Mouse (Mus musculus): ENCODE results near the gene Ceacam16.
A peak's percentile ranks its signal among the peaks of the same experiment; 100 is the strongest.

The Ceacam16 gene

DNA sequence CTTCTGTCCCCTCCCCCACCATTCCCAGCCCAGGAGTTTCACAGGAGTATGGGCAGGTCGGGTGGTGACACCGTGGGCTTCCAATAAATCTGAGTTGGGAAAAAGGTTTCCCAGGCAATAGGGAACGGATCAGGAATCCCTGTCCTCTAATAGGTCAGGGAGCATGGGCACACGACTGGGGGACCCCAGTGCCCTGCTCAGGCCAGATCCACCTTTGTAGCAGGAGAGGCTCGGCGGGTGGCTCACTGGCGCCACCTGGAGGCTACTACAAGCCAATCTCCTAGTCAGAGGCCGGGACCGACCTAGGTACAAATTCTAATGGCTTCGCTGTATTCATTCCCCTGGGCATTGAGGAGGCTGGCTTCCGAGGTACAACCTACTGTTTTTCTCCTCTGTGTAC, 17.5 kb downstream of the Ceacam16 start:
- DNase-seq (ENCODE audit: low spot score) = no peak

DNA sequence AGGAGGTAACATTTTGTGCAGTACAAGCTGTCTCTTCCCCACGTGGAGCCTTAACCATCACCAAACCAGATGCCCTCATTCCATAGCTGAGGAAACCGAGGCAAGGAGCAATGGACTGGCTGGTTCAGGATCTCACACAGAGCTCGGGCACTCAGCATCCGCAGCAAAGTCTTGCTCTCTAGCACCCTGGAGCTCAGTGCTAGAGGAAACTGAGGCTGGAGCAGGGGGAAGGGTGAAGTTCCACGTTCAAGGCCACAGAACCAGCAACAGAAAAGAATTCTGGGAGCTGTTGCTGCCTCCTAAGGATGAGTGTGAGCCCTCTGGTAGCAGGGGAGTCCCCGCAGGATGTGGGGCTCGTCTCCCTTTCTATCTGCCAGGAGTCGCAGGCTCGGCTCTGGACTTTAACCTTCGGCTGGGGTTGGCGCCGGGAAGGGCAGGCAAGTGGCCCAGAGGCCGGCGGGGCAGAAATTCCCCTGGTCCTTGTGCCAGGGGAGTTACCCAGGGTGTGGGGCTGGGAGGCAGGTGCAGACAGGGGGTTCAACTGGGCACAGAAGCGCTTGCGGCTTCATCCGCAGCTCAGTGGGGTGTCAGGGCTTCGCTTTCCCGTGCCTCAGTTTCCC, 18.1 kb downstream of the Ceacam16 start:
- no peak for DNase-seq (ENCODE audit: low spot score)

DNA sequence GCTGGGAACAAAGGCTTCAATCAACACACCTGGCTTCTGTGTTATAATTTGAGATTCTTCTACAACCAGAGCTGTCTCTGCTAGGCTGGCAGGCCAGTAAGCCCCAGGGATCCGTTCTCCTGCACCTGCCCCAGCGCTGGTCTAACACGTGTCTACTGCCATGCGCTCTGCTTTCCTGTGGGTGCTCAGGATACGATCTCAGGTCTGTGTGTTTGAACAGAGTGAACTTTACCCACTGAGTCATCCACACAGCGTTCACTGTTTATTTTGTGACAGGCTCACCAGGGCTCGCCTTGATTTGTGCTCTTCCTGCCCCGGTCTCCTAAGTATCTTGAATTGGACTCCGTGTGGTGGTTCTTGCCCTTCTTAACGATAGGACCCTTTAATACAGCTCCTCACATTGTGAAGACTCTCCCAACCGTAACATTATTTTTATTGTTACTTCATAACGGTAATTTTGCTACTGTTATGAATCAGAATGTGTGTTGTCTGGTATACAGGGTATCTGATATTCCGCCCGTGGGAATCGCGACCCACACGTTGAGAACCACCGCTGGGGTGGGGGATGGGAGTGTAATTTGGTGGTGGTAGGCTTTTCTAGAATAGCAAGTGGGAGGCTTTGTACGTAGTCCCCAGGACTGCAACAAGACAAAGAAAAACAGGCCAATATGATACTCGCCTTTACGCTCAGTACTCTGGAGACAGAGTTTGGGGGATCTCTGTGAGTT, 19.2 kb downstream of the Ceacam16 start:
- no peak for DNase-seq (ENCODE audit: low spot score)

DNA sequence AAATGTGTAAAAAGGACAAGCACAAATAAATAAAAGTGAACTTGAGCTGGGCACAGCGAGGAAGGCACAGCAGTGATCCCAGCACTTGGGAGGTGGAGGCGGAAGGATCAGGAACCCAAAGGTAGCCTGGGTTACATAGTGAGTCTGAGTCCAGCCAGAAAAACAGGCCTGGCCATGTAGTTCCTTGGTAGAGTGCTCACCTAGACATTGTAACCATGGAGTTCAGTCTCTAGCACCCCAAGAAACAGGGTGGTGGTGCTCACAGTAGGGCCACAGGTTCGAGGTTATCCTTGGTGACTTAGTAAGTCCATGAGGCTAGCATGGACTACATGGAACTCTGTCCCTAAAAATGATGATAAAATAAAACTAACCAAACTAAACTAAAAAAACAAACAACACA, 20.2 kb downstream of the Ceacam16 start:
- DNase-seq (ENCODE audit: low spot score) = no peak

DNA sequence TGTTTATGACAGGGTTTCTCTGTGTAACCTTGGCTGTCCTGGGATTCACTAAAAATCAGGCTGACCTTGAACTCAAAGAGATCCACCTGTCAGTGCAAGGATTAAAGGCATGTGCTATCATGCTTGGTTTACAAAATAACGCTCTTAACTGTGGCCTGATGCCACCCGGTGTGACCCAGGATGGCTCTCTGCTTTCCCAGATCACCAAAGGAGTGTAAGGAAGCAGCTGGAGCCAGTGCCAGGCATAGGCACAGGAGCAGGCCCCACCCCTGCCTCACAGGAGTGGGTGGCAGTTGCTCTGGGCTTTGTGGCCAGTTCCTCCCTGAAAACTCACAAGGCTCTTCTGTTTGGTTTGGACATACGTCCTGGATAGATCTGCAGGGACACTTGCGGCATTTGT, 20.7 kb downstream of the Ceacam16 start:
- no peak for DNase-seq (ENCODE audit: low spot score)

DNA sequence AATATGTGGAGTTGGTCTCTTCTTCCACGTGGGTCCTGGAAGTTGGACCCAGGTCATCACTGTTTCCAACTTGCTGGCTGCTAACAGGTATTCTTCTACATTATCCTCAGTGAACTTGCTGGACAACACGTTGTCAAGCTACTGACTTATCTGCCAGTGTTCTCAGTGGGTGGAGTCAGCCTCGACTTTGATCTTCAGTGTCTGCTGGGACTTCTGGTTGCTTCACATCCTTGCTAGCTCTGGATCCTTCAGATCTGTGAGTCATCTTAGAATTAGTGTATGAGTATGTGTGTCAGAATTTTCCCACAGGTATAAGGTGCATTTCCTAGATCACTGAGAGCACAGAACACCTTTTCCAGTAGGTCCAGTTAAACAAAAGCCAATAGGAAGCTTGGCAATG, 24.3 kb downstream of the Ceacam16 start:
- DNase-seq (ENCODE audit: low spot score) = no peak

DNA sequence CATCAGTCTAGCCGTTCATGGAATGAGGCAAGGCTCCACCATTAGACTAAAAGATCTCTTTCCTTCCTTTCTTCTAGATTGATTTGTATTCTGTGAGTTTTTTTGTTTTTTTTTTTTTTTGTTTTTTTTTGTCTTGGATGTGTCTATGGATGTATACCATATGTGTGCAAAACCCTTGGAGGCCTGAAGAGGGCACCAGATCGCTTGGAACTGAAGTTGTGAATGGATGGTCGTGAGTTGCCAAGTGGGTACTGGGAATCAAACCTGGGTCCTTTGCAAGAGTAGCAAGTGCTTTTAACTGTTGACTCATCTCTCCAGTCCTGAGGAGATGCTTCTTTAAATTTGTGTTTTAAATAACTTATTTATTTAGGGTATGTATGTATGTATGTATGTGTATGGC, 27.0 kb downstream of the Ceacam16 start:
- no peak for DNase-seq (ENCODE audit: low spot score)

DNA sequence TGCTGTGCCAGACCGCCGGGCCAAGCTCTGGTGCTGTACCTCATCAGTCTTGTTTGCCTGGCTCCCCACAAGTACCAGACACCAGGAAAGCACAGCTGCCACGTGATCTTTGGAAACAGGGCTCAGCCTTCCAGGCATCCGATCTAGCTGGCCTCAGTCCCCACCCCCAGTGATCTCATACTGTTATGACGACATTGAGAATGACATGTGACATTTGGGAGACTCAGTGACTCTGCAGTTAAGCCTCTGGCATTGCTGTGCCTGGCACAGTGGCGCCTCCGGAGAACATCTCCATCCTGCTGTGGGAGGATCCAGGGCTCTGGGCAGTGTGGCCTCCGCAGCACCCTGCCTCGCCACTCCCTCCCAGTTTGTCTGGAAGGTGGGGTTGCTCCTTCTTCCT, 29.3 kb downstream of the Ceacam16 start:
- DNase-seq (ENCODE audit: low spot score) = no peak

DNA sequence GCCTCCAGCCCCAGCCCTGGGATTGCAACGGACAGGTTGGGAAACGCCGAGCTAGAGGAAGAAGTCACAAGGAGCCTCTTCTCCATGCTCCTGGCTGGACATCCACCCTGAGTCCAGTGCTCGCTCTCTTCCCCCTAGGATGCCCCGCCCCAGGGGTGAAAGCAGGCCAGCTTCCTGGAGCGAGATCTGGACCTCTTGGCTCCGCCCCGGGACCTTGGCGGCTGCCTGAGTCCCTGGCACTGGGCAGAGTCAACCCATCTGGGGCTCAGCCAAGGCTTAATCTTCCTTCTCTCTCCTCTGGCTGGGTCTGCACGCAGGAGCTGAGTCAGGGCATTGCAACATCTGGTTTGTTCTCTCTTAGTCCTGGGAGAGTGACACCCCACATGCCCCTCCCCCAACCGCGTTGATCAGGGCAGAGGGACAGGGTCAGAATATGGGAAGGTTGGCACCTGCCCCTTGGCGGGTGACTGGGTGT, 30.4 kb downstream of the Ceacam16 start:
- peak; percentile 48 for DNase-seq (ENCODE audit: low spot score)

DNA sequence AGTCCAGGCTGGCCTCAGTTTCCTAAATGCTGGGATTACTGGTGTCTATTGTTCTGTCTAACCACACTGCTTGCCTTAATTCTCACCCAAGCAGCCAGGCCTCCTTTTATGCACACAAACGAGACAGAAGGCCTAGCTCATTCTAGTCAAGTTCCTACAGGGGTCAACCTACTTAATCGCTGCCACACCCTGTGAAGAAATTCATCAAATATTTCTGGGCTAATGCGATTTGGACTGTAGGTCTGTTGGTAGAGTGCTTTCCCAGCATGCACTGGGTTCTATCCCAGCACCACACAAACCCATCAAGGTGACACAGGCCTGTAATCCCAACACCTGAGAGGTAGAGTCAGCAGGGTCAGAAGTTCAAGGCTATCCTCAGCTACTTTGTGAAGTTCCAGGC, 31.4 kb downstream of the Ceacam16 start:
- no peak for DNase-seq (ENCODE audit: low spot score)

DNA sequence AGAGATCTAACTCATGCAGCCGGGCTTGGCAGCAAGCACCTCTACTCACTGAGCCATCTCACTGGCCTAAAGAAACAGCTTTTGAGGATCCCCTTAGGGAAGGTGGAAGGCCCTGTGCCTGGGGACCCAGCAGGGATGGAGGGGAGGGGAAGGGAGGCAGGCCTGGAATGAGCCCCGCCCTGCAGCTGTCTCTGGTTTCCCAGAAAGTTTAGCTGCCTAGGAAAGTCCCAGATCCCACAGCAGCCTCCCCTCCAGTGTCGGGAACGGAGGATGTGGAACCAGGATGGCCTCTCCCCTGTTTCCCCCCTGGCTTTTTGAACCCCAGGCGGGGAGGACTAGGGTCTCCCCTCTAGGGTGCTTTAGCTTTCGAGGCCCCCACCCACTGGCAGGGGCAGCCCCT, 34.3 kb downstream of the Ceacam16 start:
- DNase-seq (ENCODE audit: low spot score) = no peak

DNA sequence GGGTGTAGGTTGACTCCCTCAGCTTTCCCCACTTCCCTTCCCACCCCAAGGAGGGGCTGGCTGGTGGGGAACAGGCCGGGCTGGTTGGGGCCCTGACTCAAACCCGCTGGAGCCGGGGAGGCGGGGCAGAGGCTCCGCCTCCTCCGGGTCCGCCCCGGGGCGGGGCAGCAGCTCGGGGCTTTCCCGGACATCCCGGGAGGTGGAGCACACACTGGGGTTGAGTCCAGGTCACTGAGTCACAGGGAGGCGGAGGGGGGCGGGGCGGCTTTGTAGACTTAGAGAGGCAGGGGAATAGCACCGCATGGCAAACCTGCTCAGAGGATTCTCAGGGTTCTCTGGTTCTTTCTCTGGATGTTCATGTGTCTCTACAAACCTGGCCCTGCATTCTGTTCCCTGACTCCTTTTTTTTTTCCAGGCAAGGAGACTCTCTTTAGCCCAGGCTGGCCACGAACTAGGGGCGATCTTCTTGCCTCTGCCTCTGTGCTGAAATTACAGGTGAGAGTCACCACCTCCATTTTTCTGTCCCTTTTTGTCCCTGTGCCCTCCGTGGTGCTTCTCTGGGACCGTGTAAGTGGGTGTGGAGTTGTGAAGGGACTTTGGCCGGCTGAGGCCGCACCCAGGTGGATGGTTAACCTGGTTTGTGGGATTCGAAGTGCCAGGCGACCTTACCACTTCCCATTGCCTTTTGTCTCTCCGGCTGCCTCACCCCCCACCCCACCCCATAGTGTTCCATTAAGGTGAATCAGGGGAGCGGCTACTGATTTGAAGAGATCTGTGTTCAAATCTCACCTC, 36.7 kb downstream of the Ceacam16 start:
- DNase-seq (ENCODE audit: low spot score) = no peak

DNA sequence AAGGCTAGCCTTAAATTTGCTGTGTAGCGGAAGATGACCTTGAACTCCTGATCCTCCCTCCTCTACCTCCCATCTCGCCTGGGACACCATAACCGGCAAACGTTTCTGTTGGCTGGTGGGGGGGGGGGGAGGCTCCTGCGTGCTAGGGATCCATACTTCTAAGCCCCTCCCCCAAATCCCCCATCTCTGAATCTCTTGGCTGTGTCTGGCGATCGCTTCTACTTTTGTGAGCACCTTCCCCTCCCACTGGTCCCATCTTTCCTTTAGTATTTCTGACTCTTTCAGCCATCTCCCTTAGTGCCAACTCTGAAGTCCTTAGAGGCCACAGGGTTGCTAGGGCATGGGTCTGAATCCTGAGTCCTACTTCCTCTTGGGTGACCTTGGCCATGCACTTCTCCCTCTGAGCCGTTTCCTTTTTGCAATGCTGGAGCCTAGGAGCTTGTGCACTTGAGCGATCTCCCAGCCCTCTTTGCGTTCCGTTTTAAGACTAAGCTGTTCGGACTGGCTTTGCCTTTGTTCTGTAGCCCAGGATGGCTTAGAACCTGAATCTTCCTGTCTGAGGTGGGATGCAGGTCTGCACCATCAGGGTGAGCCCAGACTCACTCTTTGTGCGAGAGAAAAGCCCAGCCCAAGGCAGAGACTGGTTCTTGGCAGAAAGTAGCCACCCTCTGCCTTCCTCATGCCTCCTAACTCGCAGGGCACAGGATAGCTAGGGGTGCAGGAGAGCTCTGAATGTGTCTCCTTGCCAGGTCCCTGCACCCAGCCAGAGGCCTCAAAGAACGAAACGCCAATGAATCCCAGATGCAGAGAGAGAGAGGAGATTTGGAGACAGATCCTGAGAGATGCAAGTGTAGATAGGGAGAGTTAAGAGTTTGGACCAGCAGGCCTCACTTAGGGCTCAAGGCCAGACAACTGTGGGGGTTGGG, 37.6 kb downstream of the Ceacam16 start:
- DNase-seq (ENCODE audit: low spot score) = no peak

DNA sequence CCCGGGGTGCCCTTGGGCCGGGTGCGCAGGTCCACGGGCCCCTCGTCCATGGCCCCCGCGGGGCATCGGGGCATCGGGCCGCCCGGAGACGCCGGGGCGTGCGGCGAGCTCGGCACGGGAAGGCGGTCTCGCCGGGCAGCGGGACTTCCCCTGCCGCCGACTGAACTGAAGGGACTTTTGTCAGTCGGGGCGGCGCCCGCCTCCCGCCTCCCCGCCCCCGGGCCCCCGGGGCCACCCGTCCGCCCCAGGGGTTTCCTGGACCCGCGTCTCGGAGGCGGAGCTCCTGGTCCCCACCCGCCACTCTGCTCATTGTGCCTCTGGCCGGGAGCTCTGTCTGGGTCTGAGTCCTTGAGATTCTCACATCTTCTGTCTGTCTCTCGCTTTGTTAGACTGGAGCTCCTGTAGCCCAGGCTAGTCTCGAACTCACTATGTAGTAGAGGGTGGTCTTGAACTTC, 38.5 kb downstream of the Ceacam16 start, which contains the start of gene Bcl3:
Bcl3 (minus strand) TSS at position 167 of the 455 bp plus-strand sequence.
- no peak for DNase-seq (ENCODE audit: low spot score)

DNA sequence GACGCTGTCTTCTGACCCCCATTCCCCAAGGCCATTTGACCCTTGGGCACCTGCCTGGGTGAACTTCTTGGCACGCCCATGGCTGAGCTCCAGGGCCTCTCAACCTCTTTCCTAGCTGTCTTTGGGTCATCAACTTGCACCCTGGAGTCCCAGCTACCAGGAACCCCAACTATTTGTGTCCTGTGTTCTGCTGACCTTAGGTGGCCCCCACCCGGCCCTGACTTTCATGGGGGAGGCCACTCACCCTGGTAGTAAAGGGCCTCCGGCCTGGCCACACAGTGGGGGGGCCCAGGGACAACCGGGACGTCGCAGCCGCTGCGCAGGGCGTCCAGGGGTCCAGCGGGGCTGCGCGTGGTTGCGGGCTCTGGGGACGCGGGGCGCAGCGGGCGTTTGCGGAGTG, 38.9 kb downstream of the Ceacam16 start:
- DNase-seq (ENCODE audit: low spot score) = no peak

DNA sequence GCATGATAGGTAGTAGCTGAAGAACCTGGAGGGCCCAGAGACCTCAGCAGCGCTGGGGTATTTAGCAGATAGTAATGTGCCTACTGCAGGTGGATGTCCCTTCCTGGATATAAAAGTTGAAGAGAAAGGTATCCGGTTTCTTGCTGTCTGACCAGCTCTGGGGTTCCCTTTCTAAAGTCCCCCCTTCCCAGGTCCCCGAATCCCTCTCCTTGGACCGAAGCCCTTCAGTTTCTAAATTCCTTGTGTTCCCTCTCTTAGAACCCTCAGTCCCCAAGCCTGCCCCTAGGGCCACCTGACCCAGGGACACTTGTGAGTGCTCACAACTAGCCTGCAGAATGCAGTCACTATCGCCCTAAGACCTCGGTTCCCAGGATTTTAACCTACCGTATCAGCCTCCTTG, 39.5 kb downstream of the Ceacam16 start:
- DNase-seq (ENCODE audit: low spot score) = no peak

DNA sequence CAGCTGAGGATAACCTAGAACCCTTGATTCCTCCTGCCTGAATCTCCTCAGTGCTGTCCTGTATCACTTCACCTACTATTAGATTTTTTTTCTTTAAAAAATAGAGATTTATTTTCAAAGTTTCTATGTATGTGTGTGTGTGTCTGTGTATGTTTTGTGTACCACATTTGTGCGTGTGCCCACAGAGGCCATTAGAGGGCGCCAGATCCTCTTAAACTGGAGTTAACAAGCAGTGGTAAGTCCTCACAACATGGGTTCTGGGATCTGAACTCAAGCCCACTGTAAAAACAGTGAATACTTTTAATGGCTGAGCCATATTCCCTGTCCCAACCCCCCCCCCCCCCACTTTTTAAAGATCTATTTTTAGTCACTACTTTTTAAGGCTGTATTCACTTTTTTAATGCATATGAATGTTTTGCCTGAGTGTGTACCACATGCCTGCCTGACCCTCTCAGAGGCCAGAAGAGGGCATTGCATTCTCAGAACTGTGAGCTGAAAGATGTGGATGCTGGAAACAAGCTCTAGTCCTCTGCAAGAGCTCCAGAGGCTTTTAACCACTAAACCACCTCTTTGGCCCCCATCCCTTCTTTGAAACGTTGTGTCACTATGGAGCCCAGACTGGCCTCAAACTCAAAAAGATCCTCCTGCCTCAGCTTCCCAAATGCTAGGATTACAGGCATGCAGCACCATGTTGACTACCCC, 40.6 kb downstream of the Ceacam16 start:
- DNase-seq (ENCODE audit: low spot score) = no peak

DNA sequence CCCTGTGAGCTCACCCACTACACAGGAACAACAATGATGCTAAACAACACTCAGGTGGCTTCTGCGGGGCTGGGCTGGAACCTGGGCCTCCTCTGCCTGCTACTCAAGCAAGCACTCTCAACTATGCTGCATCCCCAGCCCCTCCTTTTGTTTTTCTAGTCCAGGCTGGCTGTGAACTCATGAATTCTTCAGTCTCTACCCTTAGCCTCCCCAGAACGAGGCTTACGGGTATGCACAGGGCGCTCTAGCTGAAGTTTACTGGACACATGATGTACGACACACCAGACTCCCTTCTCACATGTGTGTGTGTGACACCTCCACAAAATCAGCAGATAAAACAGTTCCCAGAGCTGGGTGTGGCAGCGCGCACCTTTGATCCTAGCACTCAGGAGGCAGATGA, 42.2 kb downstream of the Ceacam16 start:
- no peak for DNase-seq (ENCODE audit: low spot score)

DNA sequence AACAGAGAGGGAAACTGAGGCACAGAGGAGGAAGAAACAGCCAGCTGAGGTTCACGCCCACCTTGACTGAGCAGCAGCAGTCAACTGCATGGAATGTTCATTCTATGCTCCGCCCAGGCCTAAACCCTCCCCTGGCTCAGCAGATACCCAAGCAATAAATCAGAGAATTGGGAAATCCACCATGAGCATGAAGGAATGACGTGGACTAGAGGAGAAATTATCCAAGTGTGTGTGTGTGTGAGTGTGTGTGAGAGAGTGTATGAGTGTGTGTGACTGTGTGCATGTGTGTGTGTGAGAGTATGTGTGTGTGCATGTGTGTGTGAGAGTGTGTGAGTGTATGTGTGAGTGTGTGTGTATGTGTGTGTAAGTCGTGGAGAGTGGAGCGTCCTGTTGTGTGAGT, 42.7 kb downstream of the Ceacam16 start:
- no peak for DNase-seq (ENCODE audit: low spot score)

DNA sequence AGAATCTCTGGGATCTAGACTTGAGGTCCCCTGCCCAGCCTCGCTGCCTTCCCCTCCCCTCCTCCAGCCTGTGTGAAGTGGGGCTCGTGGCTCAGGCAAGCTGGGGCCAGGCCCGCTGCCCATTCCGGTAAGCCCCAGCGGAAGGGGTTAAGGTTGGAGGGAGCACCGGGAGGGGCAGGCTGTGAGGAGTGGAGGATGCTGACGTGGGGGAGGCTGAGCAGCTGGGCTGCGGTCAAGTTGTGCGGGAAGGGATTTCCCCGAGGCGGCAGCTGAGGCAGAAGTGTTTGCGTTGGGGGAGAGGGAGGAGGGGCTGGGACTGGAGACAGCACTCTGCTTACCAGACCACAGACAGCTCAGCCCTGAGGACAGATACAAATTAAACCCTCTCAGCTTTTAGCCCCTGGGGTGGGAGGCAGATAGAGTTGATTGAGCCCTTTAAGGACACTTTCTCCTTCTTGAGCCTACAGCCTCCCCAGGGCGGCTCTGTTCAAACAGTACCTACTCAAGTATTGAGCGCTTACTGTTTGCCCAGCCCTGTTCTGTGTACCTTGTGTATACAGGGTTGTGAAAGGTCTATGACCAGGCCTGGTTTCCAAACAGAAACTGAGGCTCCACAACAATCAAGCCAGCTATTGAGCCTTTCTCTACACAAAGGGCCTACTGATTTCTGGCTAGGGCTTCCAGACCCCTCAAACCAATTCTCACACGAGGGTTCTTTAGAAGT, 43.6 kb downstream of the Ceacam16 start:
- no peak for DNase-seq (ENCODE audit: low spot score)
